Mouse (Mus musculus) urinary bladder, postnatal 10 days (tissue): Measurements from ENCODE around the gene Cdc42ep3.

ENCODE experiments used
- DNase-seq: peaks from one replicate; pipeline ENCODE4 v3.0.0; 2022; ENCODE audit warnings: low spot score

The Cdc42ep3 gene

GRCm38 (mm10) chr17:79285030-79285601, 69.8 kb downstream of the Cdc42ep3 start:
- no peak for DNase-seq
